Mouse (Mus musculus): ENCODE data around the gene Id1. TPM values are rescaled to one million over a fixed set of nuclear protein-coding genes. Genes with fewer than 3 reads are reported as not detected.

The Id1 gene
- polyA plus RNA-seq, 1 experiment from 2014 or later = 68.4 TPM

DNA sequence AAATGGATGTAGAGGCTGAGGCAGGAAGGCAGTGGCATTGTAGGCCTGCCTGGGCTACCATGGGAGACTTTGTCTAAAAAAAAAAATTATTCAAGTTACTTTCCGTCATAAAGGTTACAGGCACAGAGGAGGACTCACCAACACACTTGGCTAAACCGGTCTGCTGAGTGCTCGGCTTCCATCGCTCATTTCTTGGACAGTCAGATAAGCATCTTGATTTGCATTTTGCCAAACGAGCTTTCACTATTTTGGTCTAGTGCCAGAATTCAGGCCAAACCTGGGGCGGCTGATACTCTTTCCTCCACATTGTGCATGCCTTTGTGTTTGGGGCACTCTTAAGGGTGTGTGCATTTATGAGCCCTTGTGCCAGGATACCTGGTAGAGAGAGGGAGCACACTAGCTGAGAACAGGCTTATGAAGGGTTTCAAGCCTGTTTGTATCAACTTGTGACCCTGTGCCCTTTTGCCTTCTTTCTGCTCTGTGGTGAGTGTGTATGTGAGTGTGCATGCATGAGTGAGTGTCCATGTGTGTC lies 19.7 kb upstream of the Id1 start:
- no peak for ATAC-seq
- Histone ChIP-seq H3K9ac (ENCODE audit: low read depth, low read length) (no peak overlapping the region), H3K4me2 (ENCODE audit: low read length) (no peak overlapping the region), H3K36me3 (ENCODE audit: control insufficient read depth, insufficient read depth, low read length) (no peaks in the 10 kb centered on the region), H3K27ac (ENCODE audit: low read depth, low read length) (no peak overlapping the region), H3K4me3 (ENCODE audit: low read length) (no peak overlapping the region), H3K27me3 (replicated peaks; ENCODE audit: control insufficient read depth, insufficient read depth, low read length) (no peaks in the 10 kb centered on the region), H3K4me1 (ENCODE audit: control insufficient read depth, insufficient read depth, low read depth, low read length) (no peaks in the 10 kb centered on the region; the same call in 1 of the 2 replicates), H3K9me3 (ENCODE audit: control insufficient read depth, low read length) (no peaks in the 10 kb centered on the region)
- WGBS = 57% methylated on average over 6 of the region's 6 CpGs

DNA sequence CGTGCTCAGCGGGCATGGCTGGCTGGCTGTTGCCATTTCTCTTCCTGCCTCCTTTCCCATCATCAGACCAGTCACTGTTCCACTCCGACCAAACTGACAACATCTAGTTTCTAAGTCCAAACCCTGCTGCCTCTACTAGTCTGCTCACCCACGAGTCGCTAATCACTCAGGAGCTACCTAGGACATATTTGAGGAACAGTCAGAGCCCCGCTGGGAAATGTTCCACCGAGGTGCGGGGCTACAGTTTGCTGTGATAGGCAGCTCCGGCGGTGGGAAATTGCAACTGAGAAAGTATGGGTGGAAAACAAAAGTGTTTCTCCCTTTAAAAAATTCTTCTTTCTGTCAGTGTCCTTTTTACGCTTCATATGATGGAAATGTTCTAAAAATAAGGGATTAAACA lies 18.4 kb upstream of the Id1 start:
- Histone ChIP-seq H3K9ac (ENCODE audit: low read depth, low read length) (no peak overlapping the region), H3K4me2 (ENCODE audit: low read length) (no peak overlapping the region), H3K4me1 (ENCODE audit: control insufficient read depth, insufficient read depth, low read depth, low read length) (no peaks in the 10 kb centered on the region; the same call in 1 of the 2 replicates), H3K27me3 (replicated peaks; ENCODE audit: control insufficient read depth, insufficient read depth, low read length) (no peaks in the 10 kb centered on the region), H3K4me3 (ENCODE audit: low read length) (no peak overlapping the region), H3K36me3 (ENCODE audit: control insufficient read depth, insufficient read depth, low read length) (no peaks in the 10 kb centered on the region), H3K27ac (ENCODE audit: low read depth, low read length) (peak overlapping the region; percentile 51), H3K9me3 (ENCODE audit: control insufficient read depth, low read length) (no peaks in the 10 kb centered on the region)
- ATAC-seq = no peak
- WGBS = 21% methylated on average over 11 of the region's 11 CpGs

DNA sequence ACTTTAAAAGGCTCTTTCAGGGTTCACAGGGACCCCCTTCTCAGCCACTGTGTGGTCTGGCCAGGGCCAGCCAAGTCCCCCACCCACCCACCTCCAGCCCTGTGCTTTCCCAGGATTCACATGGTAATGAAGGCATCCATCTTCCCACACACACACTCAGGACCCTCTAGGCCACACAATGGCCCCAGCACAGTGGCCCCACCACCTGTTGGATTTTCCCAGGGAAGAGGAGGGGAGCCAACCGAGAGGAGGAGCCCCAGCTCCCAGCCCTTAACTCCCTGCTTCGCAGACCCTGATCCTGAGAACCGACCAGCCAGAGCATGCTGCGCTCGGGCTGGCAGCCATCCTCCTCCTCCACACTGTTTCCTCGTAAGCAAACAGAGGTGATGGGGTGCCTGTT lies 18.0 kb upstream of the Id1 start:
- 20% methylated on average over 6 of the region's 6 CpGs for WGBS
- peak; percentile 92 for ATAC-seq
- Histone ChIP-seq H3K27ac (ENCODE audit: low read depth, low read length) (0 out of 2 replicates have a peak overlapping the region, but pooled peaks have one; percentile 3), H3K4me1 (ENCODE audit: control insufficient read depth, insufficient read depth, low read depth, low read length) (no peaks in the 10 kb centered on the region; the same call in 1 of the 2 replicates), H3K9me3 (ENCODE audit: control insufficient read depth, low read length) (no peaks in the 10 kb centered on the region), H3K4me3 (ENCODE audit: low read length) (no peak overlapping the region), H3K9ac (ENCODE audit: low read depth, low read length) (no peak overlapping the region), H3K27me3 (replicated peaks; ENCODE audit: control insufficient read depth, insufficient read depth, low read length) (no peaks in the 10 kb centered on the region), H3K36me3 (ENCODE audit: control insufficient read depth, insufficient read depth, low read length) (no peaks in the 10 kb centered on the region), H3K4me2 (ENCODE audit: low read length) (no peak overlapping the region)

DNA sequence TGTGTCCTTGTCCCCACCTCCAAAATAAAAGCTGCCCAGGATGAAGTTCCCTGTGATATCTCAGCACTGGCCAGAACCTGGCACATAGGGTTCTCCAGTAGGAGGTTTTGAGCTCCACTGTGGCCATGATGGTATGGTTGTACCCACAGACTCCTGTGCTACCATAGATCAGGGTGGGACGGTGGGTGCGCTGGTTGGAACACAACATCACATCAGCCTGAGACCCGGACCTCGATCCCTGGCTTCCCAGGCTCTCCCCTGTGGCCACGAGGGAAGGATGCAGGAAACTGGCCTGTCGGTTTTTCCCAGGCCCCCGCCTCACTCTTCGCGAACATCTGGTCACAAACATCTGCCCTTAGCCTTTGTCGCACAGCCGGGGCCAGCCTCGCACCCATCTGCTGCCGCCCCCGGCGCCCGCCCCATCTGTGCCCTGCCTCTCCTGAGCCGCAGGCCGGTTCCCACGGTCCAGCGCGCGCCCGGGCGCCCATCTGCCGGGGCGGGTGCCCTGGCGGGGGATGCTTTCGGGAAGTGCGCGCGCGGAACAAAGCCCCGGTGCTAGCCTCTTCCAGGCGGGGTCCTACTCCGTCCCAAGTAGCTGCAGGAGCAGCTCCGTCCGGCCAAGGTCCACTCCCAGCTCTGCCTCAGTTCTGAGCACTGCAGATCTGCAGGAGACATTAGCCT lies 12.3 kb upstream of the Id1 start:
- WGBS = 3% methylated on average over 37 of the region's 37 CpGs
- peak overlapping the region; percentile 59 for H3K4me2 ChIP-seq (ENCODE audit: low read length)
- no peaks in the 10 kb centered on the region for H3K9me3 ChIP-seq (ENCODE audit: control insufficient read depth, low read length)
- peak overlapping the region; percentile 60 for H3K9ac ChIP-seq (ENCODE audit: low read depth, low read length)
- peak overlapping the region; percentile 34 for H3K4me3 ChIP-seq (ENCODE audit: low read length)
- H3K27ac ChIP-seq (ENCODE audit: low read depth, low read length) = no peak overlapping the region
- no peaks in the 10 kb centered on the region for H3K27me3 ChIP-seq (replicated peaks; ENCODE audit: control insufficient read depth, insufficient read depth, low read length)
- H3K36me3 ChIP-seq (ENCODE audit: control insufficient read depth, insufficient read depth, low read length) = no peaks in the 10 kb centered on the region
- peaks cover 3% of the 10 kb centered on the region; the same call in 1 of the 2 replicates for H3K4me1 ChIP-seq (ENCODE audit: control insufficient read depth, insufficient read depth, low read depth, low read length)
- peak; percentile 62; the same call in 1 of the 2 replicates for ATAC-seq

GRCm38 (mm10) chr2:152724332-152724723 lies 11.7 kb upstream of the Id1 start:
- Histone ChIP-seq H3K27ac (ENCODE audit: low read depth, low read length) (no peak overlapping the region), H3K9ac (ENCODE audit: low read depth, low read length) (no peak overlapping the region; the same call in 1 of the 2 replicates)
- ATAC-seq = no peak

GRCm38 (mm10) chr2:152725178-152725750 lies 10.8 kb upstream of the Id1 start:
- Histone ChIP-seq H3K27ac (ENCODE audit: low read depth, low read length) (no peak overlapping the region), H3K27me3 (replicated peaks; ENCODE audit: control insufficient read depth, insufficient read depth, low read length) (no peaks in the 10 kb centered on the region), H3K9me3 (ENCODE audit: control insufficient read depth, low read length) (no peaks in the 10 kb centered on the region), H3K36me3 (ENCODE audit: control insufficient read depth, insufficient read depth, low read length) (no peaks in the 10 kb centered on the region), H3K4me2 (ENCODE audit: low read length) (no peak overlapping the region), H3K4me3 (ENCODE audit: low read length) (no peak overlapping the region), H3K4me1 (ENCODE audit: control insufficient read depth, insufficient read depth, low read depth, low read length) (peaks cover 9% of the 10 kb centered on the region; the same call in 1 of the 2 replicates), H3K9ac (ENCODE audit: low read depth, low read length) (no peak overlapping the region)
- ATAC-seq = no peak
- 56% methylated on average over 15 of the region's 15 CpGs for WGBS

More at GRCm38 (mm10) chr2:152724332-152724723, 11.7 kb upstream of the Id1 start:
- Histone ChIP-seq H3K4me3 (ENCODE audit: low read length) (no peak overlapping the region), H3K36me3 (ENCODE audit: control insufficient read depth, insufficient read depth, low read length) (no peaks in the 10 kb centered on the region), H3K4me1 (ENCODE audit: control insufficient read depth, insufficient read depth, low read depth, low read length) (peaks cover 5% of the 10 kb centered on the region; the same call in 1 of the 2 replicates), H3K9me3 (ENCODE audit: control insufficient read depth, low read length) (no peaks in the 10 kb centered on the region), H3K27me3 (replicated peaks; ENCODE audit: control insufficient read depth, insufficient read depth, low read length) (no peaks in the 10 kb centered on the region), H3K4me2 (ENCODE audit: low read length) (peak overlapping the region; percentile 59)
- WGBS = 64% methylated on average over 3 of the region's 3 CpGs

DNA sequence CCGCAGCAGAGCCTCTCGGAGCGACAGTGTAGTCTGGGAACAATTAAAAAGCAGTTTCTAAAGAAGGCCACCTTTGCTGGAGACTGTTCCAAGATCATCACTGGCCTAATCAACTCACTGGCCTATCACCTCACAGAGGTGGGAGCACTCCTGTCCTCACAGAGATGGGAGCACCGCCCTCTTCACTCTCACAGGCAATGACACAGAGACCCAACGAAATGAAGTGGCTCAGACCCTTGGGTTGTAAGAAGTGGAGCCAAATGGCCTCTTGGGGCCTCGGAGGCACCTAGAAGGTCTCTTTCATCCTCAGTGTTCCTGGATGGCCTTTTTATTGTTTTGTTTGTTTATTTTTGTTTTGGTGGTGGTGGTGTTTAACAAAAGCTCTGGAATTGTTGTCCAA lies 9.8 kb upstream of the Id1 start:
- Histone ChIP-seq H3K9me3 (ENCODE audit: control insufficient read depth, low read length) (no peaks in the 10 kb centered on the region), H3K9ac (ENCODE audit: low read depth, low read length) (no peak overlapping the region), H3K4me2 (ENCODE audit: low read length) (no peak overlapping the region), H3K27ac (ENCODE audit: low read depth, low read length) (no peak overlapping the region), H3K27me3 (replicated peaks; ENCODE audit: control insufficient read depth, insufficient read depth, low read length) (no peaks in the 10 kb centered on the region), H3K4me1 (ENCODE audit: control insufficient read depth, insufficient read depth, low read depth, low read length) (peaks cover 9% of the 10 kb centered on the region; the same call in 1 of the 2 replicates), H3K4me3 (ENCODE audit: low read length) (no peak overlapping the region), H3K36me3 (ENCODE audit: control insufficient read depth, insufficient read depth, low read length) (no peaks in the 10 kb centered on the region)
- 93% methylated on average over 6 of the region's 6 CpGs for WGBS
- no peak for ATAC-seq

GRCm38 (mm10) chr2:152726751-152727335 lies 9.2 kb upstream of the Id1 start:
- no peak overlapping the region for H3K4me3 ChIP-seq (ENCODE audit: low read length)
- H3K4me2 ChIP-seq (ENCODE audit: low read length) = no peak overlapping the region
- WGBS = 77% methylated on average over 6 of the region's 6 CpGs
- H3K36me3 ChIP-seq (ENCODE audit: control insufficient read depth, insufficient read depth, low read length) = no peaks in the 10 kb centered on the region
- no peak for ATAC-seq
- no peaks in the 10 kb centered on the region for H3K9me3 ChIP-seq (ENCODE audit: control insufficient read depth, low read length)
- H3K27ac ChIP-seq (ENCODE audit: low read depth, low read length) = no peak overlapping the region; the same call in 1 of the 2 replicates
- H3K27me3 ChIP-seq (replicated peaks; ENCODE audit: control insufficient read depth, insufficient read depth, low read length) = no peaks in the 10 kb centered on the region
- peaks cover 9% of the 10 kb centered on the region; the same call in 1 of the 2 replicates for H3K4me1 ChIP-seq (ENCODE audit: control insufficient read depth, insufficient read depth, low read depth, low read length)
- no peak overlapping the region for H3K9ac ChIP-seq (ENCODE audit: low read depth, low read length)

All from hindbrain, embryonic 16.5 days (tissue).